Mouse (Mus musculus) retina, adult 2 months (tissue): ENCODE measurements around the gene Afdn.
"Not testable (repeated sequence)": the region's sequence is repeated elsewhere in the genome, so short reads cannot be mapped to it uniquely, and the experiment has no call there.

Experiments
- DNase-seq: peaks from one replicate; pipeline ENCODE4 v3.0.0-alpha.2; 2012; ENCODE audit warnings: low read depth, low spot score

Gene Afdn

GRCm38 (mm10) chr17:13769256-13769655 is 8.9 kb downstream of the Afdn start:
- no peak for DNase-seq

DNA sequence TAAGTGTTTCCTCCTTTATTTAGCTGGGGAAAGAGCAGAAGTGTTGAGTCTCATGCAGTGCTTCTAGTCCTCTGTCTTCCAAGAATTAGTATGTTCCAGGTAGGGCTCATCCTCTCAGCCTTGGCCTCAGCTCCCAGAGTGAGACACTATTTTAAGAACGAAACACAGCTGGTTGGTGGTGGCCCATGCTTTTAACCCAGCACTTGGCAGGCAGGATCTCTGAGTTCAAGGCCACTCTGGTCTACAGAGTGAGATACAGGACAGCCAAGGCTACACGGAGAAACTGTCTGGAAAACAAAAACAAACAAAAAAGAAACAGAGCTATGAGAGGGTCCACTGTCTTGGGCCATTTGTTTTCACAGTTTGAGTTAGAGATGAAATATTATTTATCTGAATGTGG is 17.3 kb downstream of the Afdn start:
- no peak for DNase-seq

- DNase-seq, result no peak
Measured at GRCm38 (mm10) chr17:13778865-13779264, 18.5 kb downstream of the Afdn start.

DNA sequence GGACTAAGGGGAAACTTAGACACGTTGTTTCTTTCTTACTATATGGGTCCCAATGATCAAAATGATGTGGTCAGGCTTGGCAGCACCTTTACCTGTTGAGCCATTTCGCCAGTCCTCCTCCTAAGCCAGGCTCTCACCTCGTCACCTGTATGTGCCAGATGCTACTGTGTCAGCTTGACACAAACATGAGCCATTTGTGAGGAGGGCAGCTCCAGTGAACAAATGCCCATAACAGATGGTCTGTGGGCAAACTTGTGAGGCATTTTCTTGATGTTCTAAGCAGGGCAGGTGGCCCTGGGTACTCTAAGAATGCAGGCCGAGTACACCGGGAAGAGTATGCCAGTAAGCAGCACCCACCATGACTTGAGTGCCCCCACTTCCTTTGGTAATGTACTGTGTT is 21.6 kb downstream of the Afdn start:
- DNase-seq, result no peak

DNA sequence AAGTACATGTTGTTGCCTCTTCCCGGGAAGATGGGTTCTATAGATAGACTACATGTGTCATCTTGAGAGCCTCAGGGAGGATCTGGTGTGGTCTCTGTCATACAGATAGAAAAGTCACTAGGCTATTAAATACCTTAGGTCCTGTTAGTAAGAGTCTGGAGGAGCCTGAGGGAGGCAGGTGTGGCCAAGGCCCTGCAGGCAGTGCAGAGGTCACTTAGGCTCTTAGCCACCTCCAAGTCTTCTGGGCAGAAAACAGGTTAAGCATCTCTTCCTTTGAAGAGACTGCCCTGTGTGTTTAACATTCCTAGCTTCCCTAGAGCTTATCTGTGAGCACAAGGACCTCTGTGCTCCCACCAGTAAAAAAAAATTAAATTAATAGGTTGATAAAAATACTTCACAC is 23.1 kb downstream of the Afdn start:
- DNase-seq, result no peak

- DNase-seq, result not testable (repeated sequence)
Measured at GRCm38 (mm10) chr17:13790033-13790432, 29.7 kb downstream of the Afdn start.

GRCm38 (mm10) chr17:13797691-13798090 is 37.4 kb downstream of the Afdn start:
- no peak for DNase-seq

- DNase-seq, result no peak
Measured at GRCm38 (mm10) chr17:13802836-13803408, 42.6 kb downstream of the Afdn start.

DNA sequence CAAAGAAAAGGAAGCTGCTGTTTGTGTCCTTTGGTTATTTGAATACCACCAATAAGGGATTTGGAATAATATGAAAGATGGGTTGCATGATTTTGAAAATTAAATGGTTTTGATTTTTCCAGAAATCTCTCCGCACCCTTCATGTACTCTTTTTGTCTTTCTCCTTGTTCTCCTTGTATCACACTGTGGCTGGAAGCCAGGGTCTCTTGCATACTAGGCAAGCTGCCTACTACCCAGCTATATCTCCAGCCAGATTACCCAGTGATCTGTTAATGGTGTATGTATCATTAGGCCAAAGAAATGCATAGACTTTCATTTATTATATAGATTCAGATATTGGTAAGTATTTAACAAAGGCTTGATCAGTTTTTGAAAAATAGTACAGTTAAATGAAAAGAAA is 45.7 kb downstream of the Afdn start:
- no peak for DNase-seq

GRCm38 (mm10) chr17:13817789-13818188 is 57.5 kb downstream of the Afdn start:
- DNase-seq, result no peak

GRCm38 (mm10) chr17:13819342-13819741 is 59.0 kb downstream of the Afdn start:
- no peak for DNase-seq

GRCm38 (mm10) chr17:13820676-13821075 is 60.3 kb downstream of the Afdn start:
- DNase-seq, result no peak

DNA sequence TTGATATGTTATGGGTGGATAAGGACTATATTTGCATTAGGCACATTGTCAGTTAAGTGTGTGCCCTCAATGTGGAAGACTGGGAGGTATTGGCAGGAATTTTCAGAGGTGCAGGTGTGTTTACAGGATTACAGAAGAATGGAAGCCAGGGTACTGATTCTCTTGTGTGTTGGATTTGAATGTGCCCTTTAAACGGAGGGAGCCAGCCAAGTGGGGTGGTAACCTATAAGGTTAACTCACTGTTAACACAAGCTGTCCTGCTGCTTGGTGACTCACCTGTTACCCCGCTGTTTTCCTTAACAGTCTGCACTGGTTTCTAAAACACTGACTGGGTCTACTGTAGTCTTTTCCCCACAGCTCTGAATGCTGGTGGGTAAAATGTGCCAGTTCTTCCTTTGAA is 65.1 kb downstream of the Afdn start:
- no peak for DNase-seq

- DNase-seq, result no peak
Measured at GRCm38 (mm10) chr17:13830234-13830633, 69.9 kb downstream of the Afdn start.

- peak; percentile 34 for DNase-seq
Measured at GRCm38 (mm10) chr17:13830636-13831341, 70.5 kb downstream of the Afdn start.

DNA sequence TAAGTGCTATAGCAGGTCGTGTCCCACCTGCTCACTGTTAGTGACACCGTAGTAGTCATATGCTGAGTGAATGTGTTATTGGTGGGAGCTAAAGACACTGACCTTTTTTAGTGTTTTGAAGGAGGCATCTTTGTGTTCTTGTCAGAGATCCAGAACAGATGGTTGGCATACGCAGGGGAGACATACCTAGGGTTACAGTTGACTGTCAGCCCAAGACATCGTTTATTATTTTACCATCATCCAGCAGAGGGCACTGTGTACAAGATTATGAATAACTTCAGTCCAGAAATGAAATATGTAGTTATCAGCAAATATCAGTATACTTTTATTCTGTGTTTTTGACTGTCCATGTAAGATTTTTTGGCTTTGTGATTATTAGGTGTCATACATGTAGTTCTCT is 75.5 kb downstream of the Afdn start:
- peak; percentile 20 for DNase-seq

DNA sequence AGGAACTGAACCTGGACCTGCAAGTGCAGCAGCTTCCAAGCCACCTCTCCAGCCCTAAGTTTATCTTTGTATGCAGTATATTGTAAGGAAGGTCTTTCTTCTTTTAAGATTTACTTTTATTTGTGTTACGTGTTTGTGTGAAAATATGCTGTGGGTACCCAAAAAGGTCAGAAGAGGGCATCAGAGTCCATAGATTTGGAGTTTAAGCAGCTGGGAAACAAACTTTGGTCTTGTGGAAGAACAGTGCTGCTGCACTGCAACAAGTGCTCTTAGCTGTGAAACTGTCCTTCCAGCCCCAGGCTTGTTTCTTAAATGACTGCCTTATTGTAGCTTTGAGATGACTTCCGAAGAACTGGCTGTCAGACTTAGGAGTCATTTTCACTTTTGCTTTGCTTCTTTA is 89.8 kb downstream of the Afdn start:
- no peak for DNase-seq

- DNase-seq, result not testable (repeated sequence)
Measured at GRCm38 (mm10) chr17:13853883-13854282, 93.5 kb downstream of the Afdn start.

DNA sequence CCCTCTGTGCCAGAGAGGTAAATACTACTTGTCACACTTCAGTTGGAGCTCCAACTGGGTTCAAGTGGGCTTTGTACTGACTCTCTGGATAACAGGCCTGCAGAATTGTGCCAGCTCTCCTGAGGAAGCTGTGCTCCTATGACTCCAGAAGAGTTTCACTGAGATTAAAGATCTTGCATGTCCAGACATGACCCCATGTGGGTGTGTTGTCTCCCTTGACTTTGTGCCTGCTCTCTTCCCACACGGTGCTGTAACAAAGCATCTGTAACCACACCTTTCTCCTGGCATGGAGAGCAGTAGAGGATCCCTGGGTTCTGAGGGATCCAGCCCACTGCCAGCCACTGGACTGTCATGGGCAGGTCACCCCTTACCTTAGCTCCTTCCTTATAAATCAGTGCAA is 95.1 kb downstream of the Afdn start:
- no peak for DNase-seq

GRCm38 (mm10) chr17:13856429-13857090 is 96.2 kb downstream of the Afdn start:
- DNase-seq, result no peak

DNA sequence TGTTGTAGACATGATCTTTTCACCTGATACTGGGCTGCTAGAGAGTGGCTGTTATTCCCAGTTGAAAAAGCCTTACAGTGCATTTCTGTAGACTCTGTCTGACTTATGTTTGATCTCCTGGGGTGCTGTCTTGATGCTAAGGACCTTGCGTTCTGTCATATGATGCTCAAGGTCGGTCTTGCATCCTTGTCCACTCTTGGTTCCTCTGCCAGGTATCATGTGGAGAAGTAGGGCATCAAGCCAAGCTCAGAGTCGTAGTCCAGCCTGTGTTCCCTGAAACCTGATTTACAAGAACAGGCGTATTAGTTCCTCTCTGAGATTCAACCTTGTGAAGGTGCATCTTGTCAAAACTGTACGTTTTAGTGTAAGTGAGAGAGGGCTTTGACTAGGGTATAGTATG is 105.0 kb downstream of the Afdn start:
- no peak for DNase-seq

GRCm38 (mm10) chr17:13866951-13867351 is 106.6 kb downstream of the Afdn start:
- no peak for DNase-seq

- no peak for DNase-seq
Measured at GRCm38 (mm10) chr17:13867475-13867874, 107.1 kb downstream of the Afdn start.
